Mouse (Mus musculus) brown adipose tissue, adult 24 weeks (tissue): ENCODE results near the gene Olfr370. TPM values are rescaled to one million over a fixed set of nuclear protein-coding genes. Genes with fewer than 3 reads are reported as not detected.
"Not testable (repeated sequence)": the region's sequence is repeated elsewhere in the genome, so short reads cannot be mapped to it uniquely, and the experiment has no call there.

ENCODE experiments used
- H3K27ac ChIP-seq: fragments of 200-500 bp; replicated peaks from 2 replicates; pipeline ENCODE4 v1.5.1; 2012; ENCODE audit warnings: low read depth, mild to moderate bottlenecking, low read length
- H3K4me1 ChIP-seq: fragments of 200-500 bp; 2 replicates; pipeline ENCODE4 v1.6.1; 2012; ENCODE audit warnings: low read length, mixed read lengths; ENCODE audit not compliant: control insufficient read depth, insufficient read depth, insufficient read length
- H3K4me3 ChIP-seq: fragments of 200-500 bp; 2 replicates; pipeline ENCODE4 v1.5.1; 2012; ENCODE audit warnings: low read depth, mild to moderate bottlenecking, low read length, moderate library complexity; ENCODE audit not compliant: insufficient read depth
- polyA plus RNA-seq: library from polyadenylated mRNA; stranded (reverse); fragments of >200 nt; gene quantifications from 2 replicates; pipeline ENCODE4 v1.2.4, GENCODE M21; 2012; ENCODE audit not compliant: missing spikeins, insufficient read depth, insufficient read length

Olfr370 gene
- not detected in 2 replicates for polyA plus RNA-seq

- Histone ChIP-seq H3K4me3 (no peak within 1 kb of the TSS), H3K27ac (no peak within 1 kb of the TSS), H3K4me1 (no peaks in the 10 kb centered on the region)
Observed at GRCm38 (mm10) chr8:83535736-83536135, at the start of gene Olfr370. Gene Olfr370, plus strand, starts transcription at chr8:83535780.

- Histone ChIP-seq H3K4me1 (no peaks in the 10 kb centered on the region), H3K27ac (0 out of 2 replicates have a peak overlapping the region, but pooled peaks have one; percentile 26)
Observed at GRCm38 (mm10) chr8:83511696-83512095, 23.9 kb upstream of the Olfr370 start.

DNA sequence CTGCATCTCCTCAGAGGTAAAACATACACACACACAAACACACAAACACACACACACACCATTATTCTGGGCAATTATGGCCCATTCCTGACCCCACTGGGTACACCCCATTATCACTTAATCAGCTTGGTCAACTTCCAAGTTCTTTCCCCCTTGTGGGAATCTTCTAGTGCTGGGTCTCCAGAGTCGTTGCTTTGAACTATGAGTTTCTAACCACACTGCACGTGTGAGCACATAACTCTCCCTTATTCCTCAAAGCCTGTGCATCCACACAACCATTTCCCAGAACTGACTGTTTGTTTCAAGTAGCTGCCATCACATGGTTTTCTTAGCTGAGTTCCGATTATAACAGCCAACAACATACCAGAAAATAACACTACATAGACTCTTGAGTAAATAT is 15.1 kb upstream of the Olfr370 start:
- Histone ChIP-seq H3K4me3 (no peak overlapping the region), H3K4me1 (no peaks in the 10 kb centered on the region), H3K27ac (no peak overlapping the region)

More at GRCm38 (mm10) chr8:83511696-83512095, 23.9 kb upstream of the Olfr370 start:
- no peak overlapping the region for H3K4me3 ChIP-seq

DNA sequence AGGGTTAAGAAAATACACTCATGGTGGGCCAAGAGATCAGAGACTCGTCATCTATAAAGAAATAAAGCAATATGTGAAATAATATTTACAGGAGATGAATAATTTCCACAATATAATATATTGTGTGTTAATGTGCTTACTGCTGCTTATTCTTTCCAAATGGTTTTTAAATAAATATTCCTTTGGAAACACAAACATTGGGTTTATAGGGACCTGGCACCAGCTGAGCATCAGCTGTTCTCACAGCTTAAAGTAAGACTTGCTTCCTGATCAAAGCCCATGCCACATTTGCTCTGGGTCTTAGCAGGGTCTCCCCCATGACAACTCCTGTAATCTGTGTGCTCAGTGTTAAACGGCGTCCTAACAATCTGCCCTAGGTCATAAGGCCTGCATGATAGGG is 14.7 kb upstream of the Olfr370 start:
- H3K27ac ChIP-seq, H3K4me1 ChIP-seq, H3K4me3 ChIP-seq: not testable (repeated sequence)

DNA sequence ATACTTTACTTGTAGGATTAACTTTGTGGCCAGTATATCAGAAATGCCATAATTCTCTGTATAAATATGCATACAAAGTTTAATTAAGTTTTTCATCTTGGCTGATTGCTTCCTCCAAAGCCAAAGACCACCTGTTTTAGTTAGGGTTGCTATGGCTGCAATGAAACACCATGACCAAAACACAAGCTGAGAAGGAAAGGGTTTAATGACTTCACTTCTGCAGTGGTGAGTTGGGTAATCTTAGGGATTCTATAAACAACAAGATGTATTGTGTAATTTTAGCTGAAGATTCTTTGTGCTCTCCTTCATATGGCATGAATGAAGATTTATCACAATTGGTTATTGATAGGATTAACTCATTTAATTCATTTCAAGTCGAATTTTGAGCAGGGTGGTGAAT is 14.3 kb upstream of the Olfr370 start:
- Histone ChIP-seq H3K4me1 (no peaks in the 10 kb centered on the region), H3K4me3 (no peak overlapping the region), H3K27ac (no peak overlapping the region)

- H3K4me3 ChIP-seq = no peak overlapping the region
- H3K27ac ChIP-seq = no peak overlapping the region
Observed at GRCm38 (mm10) chr8:83534802-83535201, 778 bp upstream of the Olfr370 start.

DNA sequence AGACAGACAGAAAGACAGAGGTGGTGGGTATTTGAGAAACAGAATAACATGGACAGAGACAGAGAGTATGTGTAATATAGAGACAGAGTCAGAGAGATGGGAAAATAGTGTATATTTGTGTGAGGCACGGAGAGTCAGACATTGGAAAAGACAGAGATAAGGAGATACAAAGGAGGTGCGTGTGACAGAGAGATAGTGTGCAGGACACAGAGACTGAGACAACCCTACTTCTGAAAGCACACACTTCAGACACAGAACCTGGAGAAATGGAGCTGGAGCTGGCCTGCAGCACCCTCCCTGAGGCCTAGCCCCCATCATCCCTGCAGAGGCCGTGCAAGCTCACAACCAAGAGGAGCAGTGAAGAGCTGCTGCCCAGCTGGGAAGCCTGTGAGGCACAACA is 27.1 kb downstream of the Olfr370 start:
- no peak overlapping the region for H3K4me3 ChIP-seq
- no peak overlapping the region for H3K27ac ChIP-seq
- H3K4me1 ChIP-seq = peaks cover 3% of the 10 kb centered on the region

More at GRCm38 (mm10) chr8:83534802-83535201, 778 bp upstream of the Olfr370 start:
- H3K4me1 ChIP-seq = no peaks in the 10 kb centered on the region

DNA sequence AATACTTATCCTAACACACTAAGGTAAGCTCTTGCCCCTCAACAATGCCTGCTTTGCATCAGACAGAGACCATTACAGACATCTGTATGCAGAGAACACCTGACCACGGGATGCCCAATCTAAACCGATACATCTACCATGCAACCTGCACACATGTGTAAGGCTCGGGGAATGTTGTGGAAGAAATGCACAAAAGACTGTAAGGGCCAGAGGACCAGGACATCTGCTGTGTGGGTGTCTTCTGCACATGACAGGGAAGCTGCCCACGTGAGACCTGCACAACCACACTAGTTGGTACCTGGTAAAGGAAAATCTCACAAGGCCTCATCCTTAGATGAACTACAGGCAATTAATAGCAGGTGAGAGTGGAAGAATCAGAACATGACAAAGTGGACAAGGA is 27.7 kb downstream of the Olfr370 start:
- Histone ChIP-seq H3K27ac (no peak overlapping the region), H3K4me3 (no peak overlapping the region), H3K4me1 (peaks cover 9% of the 10 kb centered on the region)

DNA sequence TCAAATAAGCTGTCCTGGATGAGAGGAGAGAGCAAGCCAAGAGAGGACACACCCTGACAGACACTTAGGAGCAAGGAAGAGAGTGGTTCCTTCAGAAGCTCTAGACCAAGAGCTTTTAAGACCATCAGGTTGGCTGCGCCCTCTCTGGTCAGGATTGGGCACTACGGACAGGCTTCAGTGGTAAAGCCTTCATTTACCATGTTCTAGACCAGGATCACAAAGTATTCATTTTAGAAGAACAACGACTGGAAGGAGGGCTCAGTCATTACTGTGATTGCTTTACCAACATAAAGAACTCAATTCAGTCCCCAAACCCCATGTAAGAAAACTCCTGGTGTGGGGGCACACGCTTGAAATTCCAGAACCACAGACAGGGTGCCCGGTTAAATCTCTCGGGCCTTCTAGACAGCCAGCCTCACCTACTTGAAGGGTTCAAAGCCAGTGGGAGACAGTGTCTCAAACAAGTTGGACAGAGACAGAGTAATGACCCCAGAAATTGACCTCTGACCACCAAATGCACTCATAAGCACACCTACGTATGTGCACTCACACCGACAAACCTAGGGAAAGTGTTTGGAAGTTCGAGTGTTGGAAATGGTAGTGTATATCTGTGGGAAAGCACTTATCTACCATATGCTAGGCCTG is 30.3 kb downstream of the Olfr370 start:
- H3K27ac ChIP-seq = no peak overlapping the region
- H3K4me3 ChIP-seq = no peak overlapping the region

DNA sequence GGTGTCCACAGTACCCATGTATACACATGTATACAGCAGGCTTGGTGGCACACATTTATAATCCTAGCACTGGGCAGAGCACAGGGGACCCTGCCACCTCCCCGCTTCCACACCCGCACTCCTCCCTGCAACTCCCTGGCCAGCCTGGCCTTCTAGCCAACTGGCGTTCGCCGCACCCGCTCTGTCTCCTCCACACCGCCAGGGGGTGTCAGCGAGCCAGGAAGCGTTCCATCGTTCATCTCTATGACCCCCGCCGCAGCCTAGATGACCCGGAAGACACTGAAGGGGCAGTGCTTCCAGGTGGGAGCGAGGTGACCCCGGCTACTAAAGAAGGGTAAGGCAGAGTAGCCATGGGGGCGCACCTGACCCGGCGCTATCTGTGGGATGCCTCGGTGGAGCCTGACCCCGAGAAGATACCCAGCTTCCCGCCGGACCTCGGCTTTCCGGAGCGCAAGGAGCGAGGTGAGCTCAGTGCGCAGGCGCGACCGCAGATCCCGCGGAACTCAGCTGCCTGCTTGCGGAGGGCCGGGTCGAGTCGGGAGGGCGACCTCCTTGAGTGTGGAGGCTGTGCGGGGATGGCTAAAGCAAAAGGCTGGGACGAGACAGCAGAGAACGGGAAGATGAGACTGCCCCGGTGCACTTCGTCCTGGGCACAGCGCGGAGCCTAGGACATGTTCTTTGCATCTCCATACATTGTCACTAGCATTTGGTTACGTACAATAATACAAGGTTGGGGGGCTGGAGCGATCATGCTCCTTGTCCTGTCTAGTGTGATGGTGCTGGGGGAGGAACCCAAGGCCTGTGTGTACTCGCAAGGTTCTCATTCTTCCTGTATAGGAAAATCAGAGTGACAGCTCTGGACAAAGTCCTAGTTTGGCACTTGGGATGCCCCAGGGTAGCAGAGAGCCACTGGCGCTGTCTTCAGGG is 31.2 kb downstream of the Olfr370 start, which contains the start of gene Ndufb7:
Gene Ndufb7, plus strand, starts transcription at position 203 of the 927 bp plus-strand sequence.
- Histone ChIP-seq H3K27ac (peak within 1 kb of the TSS; percentile 97), H3K4me3 (peak within 1 kb of the TSS; percentile 75), H3K4me1 (peaks cover 17% of the 10 kb centered on the region)

More for the DNA sequence above, 30.3 kb downstream of the Olfr370 start:
- H3K4me1 ChIP-seq = peaks cover 17% of the 10 kb centered on the region

GRCm38 (mm10) chr8:83567668-83568067 is 32.1 kb downstream of the Olfr370 start:
- Histone ChIP-seq H3K4me1 (peaks cover 17% of the 10 kb centered on the region), H3K4me3 (peak overlapping the region; percentile 75), H3K27ac (peak overlapping the region; percentile 97; the same call in 1 of the 2 replicates)

DNA sequence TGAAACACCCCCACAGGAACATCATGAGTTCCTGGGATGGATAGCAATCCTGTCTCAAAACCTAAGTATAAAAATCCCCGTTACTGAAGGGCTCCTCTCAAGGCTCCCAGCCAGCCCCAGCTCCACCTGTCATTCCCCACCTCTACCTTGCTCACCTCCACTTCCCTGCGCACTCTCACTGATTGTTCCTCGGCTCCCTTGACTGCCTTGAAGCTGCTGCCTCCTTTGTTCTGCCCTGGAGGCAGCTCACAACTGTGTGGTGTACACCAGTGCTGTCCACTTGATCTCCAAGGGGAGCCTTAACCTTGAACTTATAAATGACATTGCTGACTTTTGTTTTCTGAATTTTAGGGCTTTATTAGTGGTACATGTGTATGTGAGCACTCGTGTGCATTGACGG is 32.5 kb downstream of the Olfr370 start:
- H3K4me1 ChIP-seq = peaks cover 17% of the 10 kb centered on the region
- H3K4me3 ChIP-seq = peak overlapping the region; percentile 75
- H3K27ac ChIP-seq = no peak overlapping the region

GRCm38 (mm10) chr8:83568755-83569154 is 33.2 kb downstream of the Olfr370 start:
- Histone ChIP-seq H3K4me1 (peaks cover 17% of the 10 kb centered on the region), H3K27ac (peak overlapping the region; percentile 15; the same call in 1 of the 2 replicates), H3K4me3 (no peak overlapping the region)

DNA sequence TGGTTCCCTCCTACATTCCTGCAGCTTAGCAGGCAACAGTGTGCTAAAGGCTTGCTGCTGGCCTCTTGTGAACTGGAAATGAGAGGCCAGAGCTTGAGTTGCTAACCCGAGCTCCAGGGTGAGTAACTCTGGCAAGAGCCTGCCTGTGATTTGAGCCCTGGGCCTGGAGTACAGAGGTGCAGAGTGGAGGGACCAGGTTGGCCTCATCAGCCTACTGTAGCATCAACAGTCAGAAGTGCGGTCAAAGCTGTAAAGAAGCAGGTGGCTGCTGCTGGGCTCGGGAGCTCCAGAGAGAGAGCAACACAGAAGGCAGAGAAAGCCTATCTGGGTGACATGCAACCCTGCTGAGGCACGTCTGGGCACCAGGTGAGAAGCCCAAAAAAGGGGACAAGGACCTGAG is 33.6 kb downstream of the Olfr370 start:
- 0 out of 2 replicates have a peak overlapping the region, but pooled peaks have one; percentile 15 for H3K27ac ChIP-seq
- H3K4me3 ChIP-seq = no peak overlapping the region
- H3K4me1 ChIP-seq = peaks cover 17% of the 10 kb centered on the region

GRCm38 (mm10) chr8:83570272-83571000 is 34.9 kb downstream of the Olfr370 start:
- Histone ChIP-seq H3K27ac (no peak overlapping the region), H3K4me3 (no peak overlapping the region), H3K4me1 (peaks cover 25% of the 10 kb centered on the region)
